Mouse (Mus musculus) heart, postnatal 0 days (tissue): ENCODE measurements at regions not wholly inside any gene's neighbourhood (a gene's known extent, or its start where the extent isn't known, plus 50 kb on each side); places are given as distances from the start of the nearest gene placed in this dataset.

ENCODE experiments used
- CTCF ChIP-seq: IDR thresholded peaks from 2 replicates; pipeline ENCODE4 v1.5.1; 2016; ENCODE audit warnings: antibody characterized with exemption, control low read depth, low read depth
- EP300 ChIP-seq: IDR thresholded peaks from 2 replicates; pipeline ENCODE4 v1.6.1; 2016; ENCODE audit warnings: antibody characterized with exemption, low read depth

DNA sequence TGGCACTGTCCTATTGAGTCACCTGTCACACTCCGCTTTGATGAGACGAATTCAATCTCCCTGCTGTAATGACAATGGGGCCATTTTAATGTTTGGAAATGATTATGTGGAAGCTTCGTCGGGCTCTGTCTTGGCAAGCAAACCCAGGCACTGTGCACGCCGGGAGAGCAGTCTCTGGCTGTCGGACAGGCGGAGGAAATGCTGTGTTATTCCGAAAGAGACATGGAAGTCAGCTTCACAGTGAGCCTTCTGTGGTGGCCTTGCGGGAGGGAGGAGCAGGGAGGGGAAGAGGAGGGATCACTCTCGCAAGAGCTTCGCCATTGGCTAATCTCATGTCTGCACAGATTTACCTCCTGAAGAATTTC is 110.0 kb upstream of the Kiz start:
- no peak for TF ChIP-seq CTCF
- TF ChIP-seq EP300, result no peak
